Mouse (Mus musculus): Measurements from ENCODE around the gene Chkb. TPM values are rescaled to one million over a fixed set of nuclear protein-coding genes. Genes with fewer than 3 reads are reported as not detected.

Gene Chkb
- polyA plus RNA-seq, 1 experiment = 101 TPM

GRCm38 (mm10) chr15:89410118-89410517 is 19.6 kb downstream of the Chkb start, which contains the start of gene Syce3:
Gene Syce3 (minus strand): TSS chr15:89410503.
- H3K4me1 ChIP-seq (ENCODE audit: control insufficient read depth, insufficient read depth, low read length) = no peaks in the 10 kb centered on the region; the same call in 1 of the 2 replicates
- no peaks in the 10 kb centered on the region for H3K27me3 ChIP-seq (ENCODE audit: control insufficient read depth, insufficient read depth, low read length)
- DNase-seq = no peak
- H3K4me3 ChIP-seq (replicated peaks; ENCODE audit: insufficient read depth, low read depth, low read length) = no peak within 1 kb of the TSS
- TF ChIP-seq CTCF (IDR thresholded peaks at IDR 0.05; ENCODE audit: borderline replicate concordance, insufficient read depth, low read depth, low read length) (no peak), POLR2A (IDR thresholded peaks at IDR 0.05; ENCODE audit: borderline replicate concordance, insufficient read depth, low read length) (no peak)
- WGBS = 90% methylated on average over 24 of the region's 24 CpGs
- H3K27ac ChIP-seq (ENCODE audit: insufficient read depth, low read length) = no peak within 1 kb of the TSS

- Histone ChIP-seq H3K4me3 (replicated peaks; ENCODE audit: insufficient read depth, low read depth, low read length) (no peak overlapping the region), H3K4me1 (ENCODE audit: control insufficient read depth, insufficient read depth, low read length) (no peaks in the 10 kb centered on the region), H3K27ac (ENCODE audit: insufficient read depth, low read length) (no peak overlapping the region), H3K27me3 (ENCODE audit: control insufficient read depth, insufficient read depth, low read length) (no peaks in the 10 kb centered on the region)
- TF ChIP-seq CTCF (IDR thresholded peaks at IDR 0.05; ENCODE audit: borderline replicate concordance, insufficient read depth, low read depth, low read length) (no peak), POLR2A (IDR thresholded peaks at IDR 0.05; ENCODE audit: borderline replicate concordance, insufficient read depth, low read length) (no peak)
- no peak for DNase-seq
These were observed 23.0 kb downstream of the Chkb start for GRCm38 (mm10) chr15:89406691-89407090.

GRCm38 (mm10) chr15:89404831-89405623 is 24.7 kb downstream of the Chkb start:
- no peak overlapping the region for H3K27ac ChIP-seq (ENCODE audit: insufficient read depth, low read length)
- 81% methylated on average over 10 of the region's 10 CpGs for WGBS
- no peak for DNase-seq
- H3K4me3 ChIP-seq (replicated peaks; ENCODE audit: insufficient read depth, low read depth, low read length) = no peak overlapping the region
- TF ChIP-seq POLR2A (IDR thresholded peaks at IDR 0.05; ENCODE audit: borderline replicate concordance, insufficient read depth, low read length) = no peak
- no peak for TF ChIP-seq CTCF (IDR thresholded peaks at IDR 0.05; ENCODE audit: borderline replicate concordance, insufficient read depth, low read depth, low read length)
- H3K27me3 ChIP-seq (ENCODE audit: control insufficient read depth, insufficient read depth, low read length) = no peaks in the 10 kb centered on the region
- no peaks in the 10 kb centered on the region for H3K4me1 ChIP-seq (ENCODE audit: control insufficient read depth, insufficient read depth, low read length)

GRCm38 (mm10) chr15:89402471-89402870 is 27.2 kb downstream of the Chkb start:
- no peak overlapping the region for H3K4me3 ChIP-seq (replicated peaks; ENCODE audit: insufficient read depth, low read depth, low read length)
- DNase-seq = no peak
- no peaks in the 10 kb centered on the region for H3K4me1 ChIP-seq (ENCODE audit: control insufficient read depth, insufficient read depth, low read length)
- WGBS = 86% methylated on average over 1 of the region's 1 CpGs
- H3K27ac ChIP-seq (ENCODE audit: insufficient read depth, low read length) = no peak overlapping the region
- no peaks in the 10 kb centered on the region for H3K27me3 ChIP-seq (ENCODE audit: control insufficient read depth, insufficient read depth, low read length)
- no peak for TF ChIP-seq POLR2A (IDR thresholded peaks at IDR 0.05; ENCODE audit: borderline replicate concordance, insufficient read depth, low read length)

DNA sequence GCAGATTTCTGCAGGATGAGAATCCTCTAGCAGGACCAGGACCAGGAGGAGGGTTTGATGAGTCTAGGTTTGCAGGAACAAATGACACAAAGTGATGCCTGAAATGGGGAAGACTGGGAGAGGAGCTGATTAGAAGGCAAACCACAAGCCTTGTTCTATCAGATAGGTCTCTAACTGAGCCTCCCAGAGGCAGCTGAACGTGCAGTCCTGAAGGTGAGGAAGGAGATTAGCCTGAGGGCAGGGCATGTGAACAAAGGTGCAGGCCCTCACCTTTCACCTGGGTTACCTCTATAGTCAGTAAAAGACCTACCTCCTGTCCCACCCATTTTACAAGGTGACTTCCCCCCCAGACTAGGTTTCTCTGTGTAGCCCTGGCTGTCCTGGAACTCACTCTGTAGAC is 30.0 kb downstream of the Chkb start:
- WGBS = 92% methylated on average over 1 of the region's 1 CpGs
- Histone ChIP-seq H3K4me1 (ENCODE audit: control insufficient read depth, insufficient read depth, low read length) (no peaks in the 10 kb centered on the region), H3K27ac (ENCODE audit: insufficient read depth, low read length) (no peak overlapping the region), H3K4me3 (replicated peaks; ENCODE audit: insufficient read depth, low read depth, low read length) (no peak overlapping the region), H3K27me3 (ENCODE audit: control insufficient read depth, insufficient read depth, low read length) (no peaks in the 10 kb centered on the region)
- DNase-seq = no peak
- no peak for TF ChIP-seq CTCF (IDR thresholded peaks at IDR 0.05; ENCODE audit: borderline replicate concordance, insufficient read depth, low read depth, low read length)
- no peak for TF ChIP-seq POLR2A (IDR thresholded peaks at IDR 0.05; ENCODE audit: borderline replicate concordance, insufficient read depth, low read length)

DNA sequence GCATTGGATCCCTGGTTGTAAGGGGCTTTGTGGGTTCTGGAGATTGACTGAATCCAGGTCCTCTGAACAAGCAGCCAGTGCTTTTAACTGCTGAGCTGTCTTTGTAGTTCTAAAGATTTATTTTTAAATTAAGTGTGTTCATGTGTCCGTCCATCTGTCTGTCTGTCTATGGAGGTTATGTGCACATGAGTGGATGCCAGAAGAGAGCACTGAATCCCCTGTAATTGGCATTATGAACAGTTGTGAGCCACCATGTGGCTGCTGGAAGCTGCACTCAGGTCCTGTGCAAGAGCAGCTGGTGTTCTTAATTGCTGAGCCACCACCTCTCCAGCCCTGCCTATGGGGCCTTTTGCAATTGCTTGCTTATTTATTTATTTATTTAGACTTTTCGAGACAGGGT is 31.6 kb downstream of the Chkb start:
- H3K27me3 ChIP-seq (ENCODE audit: control insufficient read depth, insufficient read depth, low read length) = no peaks in the 10 kb centered on the region
- no peak for DNase-seq
- H3K4me1 ChIP-seq (ENCODE audit: control insufficient read depth, insufficient read depth, low read length) = no peaks in the 10 kb centered on the region
- 34% methylated on average over 2 of the region's 2 CpGs for WGBS
- no peak overlapping the region for H3K27ac ChIP-seq (ENCODE audit: insufficient read depth, low read length)
- no peak overlapping the region for H3K4me3 ChIP-seq (replicated peaks; ENCODE audit: insufficient read depth, low read depth, low read length)
- TF ChIP-seq CTCF (IDR thresholded peaks at IDR 0.05; ENCODE audit: borderline replicate concordance, insufficient read depth, low read depth, low read length) (no peak), POLR2A (IDR thresholded peaks at IDR 0.05; ENCODE audit: borderline replicate concordance, insufficient read depth, low read length) (no peak)

DNA sequence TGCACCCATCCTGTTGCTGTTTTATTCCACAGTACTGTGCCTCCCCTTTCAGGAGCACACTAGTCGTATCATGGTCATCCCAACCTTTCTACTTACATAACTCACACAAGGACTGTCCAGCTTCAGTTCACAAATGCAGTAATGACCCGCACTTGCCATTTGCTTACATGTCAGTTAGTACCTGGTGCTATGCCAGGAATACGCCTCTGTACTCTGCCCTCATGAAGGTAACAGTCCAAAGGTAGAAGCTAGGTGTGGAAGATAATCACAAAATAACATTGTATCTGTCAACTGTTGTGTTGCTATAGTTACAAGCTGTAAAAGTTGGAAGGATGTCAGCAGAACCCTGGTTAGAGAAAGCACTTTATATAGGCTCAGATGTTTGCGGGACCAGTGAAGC is 32.8 kb downstream of the Chkb start:
- Histone ChIP-seq H3K4me1 (ENCODE audit: control insufficient read depth, insufficient read depth, low read length) (no peaks in the 10 kb centered on the region), H3K27me3 (ENCODE audit: control insufficient read depth, insufficient read depth, low read length) (no peaks in the 10 kb centered on the region), H3K4me3 (replicated peaks; ENCODE audit: insufficient read depth, low read depth, low read length) (no peak overlapping the region), H3K27ac (ENCODE audit: insufficient read depth, low read length) (no peak overlapping the region)
- DNase-seq = no peak
- no peak for TF ChIP-seq POLR2A (IDR thresholded peaks at IDR 0.05; ENCODE audit: borderline replicate concordance, insufficient read depth, low read length)
- TF ChIP-seq CTCF (IDR thresholded peaks at IDR 0.05; ENCODE audit: borderline replicate concordance, insufficient read depth, low read depth, low read length) = no peak
- WGBS = 89% methylated on average over 4 of the region's 4 CpGs

GRCm38 (mm10) chr15:89390081-89390480 is 39.6 kb downstream of the Chkb start:
- peak; percentile 57 to 71 for DNase-seq
- 30% methylated on average over 10 of the region's 10 CpGs for WGBS
- no peaks in the 10 kb centered on the region for H3K27me3 ChIP-seq (ENCODE audit: control insufficient read depth, insufficient read depth, low read length)
- no peak overlapping the region for H3K4me3 ChIP-seq (replicated peaks; ENCODE audit: insufficient read depth, low read depth, low read length)
- TF ChIP-seq CTCF (IDR thresholded peaks at IDR 0.05; ENCODE audit: borderline replicate concordance, insufficient read depth, low read depth, low read length) (no peak), POLR2A (IDR thresholded peaks at IDR 0.05; ENCODE audit: borderline replicate concordance, insufficient read depth, low read length) (no peak)
- H3K4me1 ChIP-seq (ENCODE audit: control insufficient read depth, insufficient read depth, low read length) = peaks cover 9% of the 10 kb centered on the region
- no peak overlapping the region for H3K27ac ChIP-seq (ENCODE audit: insufficient read depth, low read length)

All from cerebellum, adult 2 months (tissue).